Mouse (Mus musculus): ENCODE data around the gene Slc22a14. TPM values are rescaled to one million over a fixed set of nuclear protein-coding genes. Genes with fewer than 3 reads are reported as not detected.

Slc22a14 gene
- total RNA-seq, 2 experiments from 2014 or later, result not detected

- DNase-seq (ENCODE audit: low spot score in 2 of 2), result no peak
Observed at GRCm38 (mm10) chr9:119358058-119358429, 7.3 kb downstream of the Slc22a14 start.

DNA sequence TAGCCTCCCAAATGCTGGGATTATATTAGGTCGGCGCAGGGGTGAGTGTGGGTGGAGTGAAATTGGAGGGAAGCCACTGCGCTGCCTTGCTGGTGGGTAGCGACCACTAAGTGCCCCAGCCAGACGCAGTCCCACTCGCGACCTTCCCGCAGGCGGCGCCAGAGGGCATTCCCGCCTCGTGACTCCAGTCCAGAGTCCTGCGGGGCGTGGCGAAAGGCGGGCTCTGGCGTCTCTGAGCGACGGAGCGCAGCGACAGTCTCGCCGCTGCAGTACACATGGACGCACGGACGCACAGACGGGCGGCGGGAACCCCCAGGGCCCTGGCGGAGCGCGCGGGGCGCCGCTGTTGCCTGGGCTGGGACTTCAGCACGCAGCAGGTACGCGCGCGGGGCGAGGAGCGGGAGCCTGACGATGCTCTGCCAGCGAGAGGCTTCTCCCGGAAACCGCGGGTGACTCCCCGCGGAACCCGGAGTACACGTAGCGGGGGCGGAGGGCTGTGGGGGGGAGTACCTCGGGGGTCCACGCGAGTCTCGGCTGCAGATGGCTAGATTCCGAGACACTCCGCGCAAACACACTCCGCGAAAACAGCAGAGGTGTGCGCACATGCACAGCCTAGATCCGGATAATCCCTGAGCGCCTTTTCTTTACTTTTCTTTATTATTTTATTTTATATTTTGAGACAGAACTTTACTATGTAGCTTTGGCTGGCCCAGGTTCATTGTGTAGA lies 7.9 kb downstream of the Slc22a14 start, which contains the start of gene Xylb:
Xylb (plus strand) TSS at position 51 of the 727 bp plus-strand sequence.
- DNase-seq (ENCODE audit: low spot score in 2 of 2), result peak; percentile 90 to 94

DNA sequence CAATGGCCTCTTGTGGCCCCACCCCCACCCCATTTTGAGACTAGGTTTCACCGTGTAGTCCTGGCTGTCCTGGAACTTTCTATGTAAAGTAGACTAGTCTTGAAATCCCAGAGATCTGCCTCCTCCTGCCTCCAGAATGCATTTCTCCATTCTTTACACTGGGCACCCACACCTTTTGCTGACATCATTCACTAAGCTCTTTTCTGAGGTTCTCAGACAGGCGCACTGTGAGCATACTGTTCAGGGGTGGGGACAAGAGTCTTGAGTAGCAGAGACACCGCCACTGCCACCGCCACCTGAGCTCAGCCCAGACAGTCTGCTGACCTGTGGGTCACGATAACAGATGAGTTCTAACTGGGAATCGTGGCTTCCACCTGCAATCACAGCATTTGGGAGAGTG lies 9.4 kb downstream of the Slc22a14 start:
- DNase-seq (ENCODE audit: low spot score in 2 of 2), result no peak

GRCm38 (mm10) chr9:119353926-119354325 lies 11.4 kb downstream of the Slc22a14 start:
- no peak for DNase-seq (ENCODE audit: low spot score in 2 of 2)

DNA sequence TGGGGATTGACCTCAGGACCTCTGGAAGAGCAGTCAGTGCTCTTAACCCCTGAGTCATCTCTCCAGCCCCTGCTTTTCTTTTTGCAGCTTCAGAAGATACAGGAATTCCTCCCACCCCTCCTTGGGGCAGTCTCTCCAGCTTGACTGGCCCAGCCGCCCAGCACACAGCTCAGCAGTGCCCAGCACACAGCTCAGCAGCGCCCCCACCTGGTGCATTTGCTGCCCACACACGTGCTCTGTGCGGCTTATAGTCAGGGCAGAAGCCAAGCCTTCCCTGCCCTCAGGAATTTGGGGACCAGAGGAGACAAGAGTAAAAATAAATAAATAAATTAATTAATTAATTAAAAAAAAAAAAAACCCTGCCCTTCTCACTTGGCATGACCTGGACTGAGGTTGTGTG lies 13.3 kb downstream of the Slc22a14 start:
- peak; percentile 80 to 85 for DNase-seq (ENCODE audit: low spot score in 2 of 2)

- DNase-seq (ENCODE audit: low spot score in 2 of 2), result no peak
Observed at GRCm38 (mm10) chr9:119350947-119351705, 14.2 kb downstream of the Slc22a14 start.

DNA sequence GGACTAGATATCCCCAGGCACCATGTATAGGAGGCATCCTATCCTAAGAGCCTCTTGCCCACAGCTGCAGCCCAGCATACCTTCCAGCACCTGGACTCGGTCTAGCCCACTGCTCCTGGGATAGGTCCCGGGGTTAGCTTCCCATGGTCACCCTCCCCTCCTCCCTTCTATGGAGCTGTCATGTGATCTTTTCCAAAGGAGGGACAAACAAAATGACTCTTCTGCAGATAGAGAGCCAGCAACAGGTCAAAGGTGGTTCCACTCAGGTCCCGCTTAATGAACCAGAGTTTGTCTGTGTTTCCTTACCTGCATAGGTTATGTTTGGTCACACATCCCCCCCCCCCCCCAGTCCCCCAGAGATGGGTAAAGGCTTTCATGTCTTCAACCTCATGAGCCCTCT lies 14.8 kb downstream of the Slc22a14 start:
- DNase-seq (ENCODE audit: low spot score in 2 of 2), result no peak

DNA sequence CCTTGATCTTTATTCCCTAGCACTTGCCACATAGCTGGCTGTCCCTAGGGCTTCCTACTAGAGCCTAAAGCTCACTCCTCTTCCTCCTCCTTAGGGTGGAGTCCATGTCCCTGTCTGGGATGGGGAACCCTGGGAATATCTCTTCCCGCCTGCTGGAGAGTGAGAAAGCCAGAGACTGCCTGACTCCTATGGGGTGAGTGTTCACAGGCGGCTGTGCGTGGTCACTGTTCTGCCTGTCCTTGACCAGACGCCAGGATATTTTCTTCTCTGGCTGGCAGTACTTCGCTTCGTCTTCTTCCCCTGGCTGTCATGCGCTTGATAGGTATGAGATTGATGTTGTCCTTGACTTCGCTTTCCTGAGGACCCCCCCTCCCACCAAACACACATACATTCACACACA lies 19.0 kb downstream of the Slc22a14 start:
- no peak for DNase-seq (ENCODE audit: low spot score in 2 of 2)

- no peak for DNase-seq (ENCODE audit: low spot score in 2 of 2)
Observed at GRCm38 (mm10) chr9:119342728-119343127, 22.6 kb downstream of the Slc22a14 start.

DNA sequence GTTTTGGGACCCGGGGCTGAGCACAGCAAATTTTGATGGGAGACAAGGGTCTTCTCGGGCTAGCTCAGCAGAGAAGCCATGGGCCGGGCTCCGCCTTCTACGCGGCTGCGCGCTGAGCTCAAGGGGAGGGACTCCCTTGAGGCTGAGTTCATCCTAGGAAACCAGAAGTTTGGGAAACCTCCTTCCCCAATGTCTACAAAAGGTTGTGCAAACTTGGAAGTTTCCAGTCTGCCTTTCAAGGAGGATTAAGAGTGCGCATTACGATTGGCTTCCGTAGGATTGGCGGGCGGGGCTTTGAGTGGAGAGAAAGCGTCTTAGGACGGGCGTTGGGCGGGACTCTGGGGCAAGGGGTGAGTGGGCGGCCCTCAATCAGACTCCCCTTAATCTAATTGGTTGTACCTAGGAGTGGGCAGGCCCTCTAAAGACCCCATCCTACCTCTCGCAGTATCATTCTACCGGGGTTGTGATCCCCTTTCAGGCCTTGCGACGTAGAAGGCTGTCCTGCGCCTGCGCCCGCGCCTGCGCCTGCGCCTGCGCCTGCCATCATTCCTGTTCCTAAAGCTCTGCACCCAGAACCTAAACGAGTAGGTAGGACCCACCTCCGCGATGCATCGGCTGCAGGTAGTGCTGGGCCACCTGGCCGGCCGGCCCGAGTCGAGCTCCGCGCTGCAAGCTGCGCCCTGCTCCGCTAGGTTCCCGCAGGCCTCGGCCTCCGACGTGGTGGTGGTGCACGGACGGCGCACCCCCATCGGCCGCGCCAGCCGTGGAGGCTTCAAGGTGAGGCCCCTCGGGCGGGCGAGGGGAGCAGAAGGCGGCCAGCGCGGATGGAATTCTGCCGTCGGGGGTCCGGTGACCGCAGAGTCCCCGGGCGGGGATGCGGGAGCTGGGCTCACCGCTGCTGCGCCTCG lies 24.2 kb downstream of the Slc22a14 start, which contains the start of gene Myd88:
Myd88 (minus strand) TSS at position 503 of the 908 bp plus-strand sequence.
- peak; percentile 84 to 85 for DNase-seq (ENCODE audit: low spot score in 2 of 2)

GRCm38 (mm10) chr9:119340212-119340580 lies 25.2 kb downstream of the Slc22a14 start:
- DNase-seq (ENCODE audit: low spot score in 2 of 2), result peak in 1 of 2 experiments; percentile 18

- DNase-seq (ENCODE audit: low spot score in 2 of 2), result peak; percentile 66 to 75
Observed at GRCm38 (mm10) chr9:119339558-119340211, 25.7 kb downstream of the Slc22a14 start, which contains the start of gene Acaa1a. Gene Acaa1a (plus strand): TSS chr9:119339676.

GRCm38 (mm10) chr9:119339106-119339505 lies 26.2 kb downstream of the Slc22a14 start:
- no peak for DNase-seq (ENCODE audit: low spot score in 2 of 2)

DNA sequence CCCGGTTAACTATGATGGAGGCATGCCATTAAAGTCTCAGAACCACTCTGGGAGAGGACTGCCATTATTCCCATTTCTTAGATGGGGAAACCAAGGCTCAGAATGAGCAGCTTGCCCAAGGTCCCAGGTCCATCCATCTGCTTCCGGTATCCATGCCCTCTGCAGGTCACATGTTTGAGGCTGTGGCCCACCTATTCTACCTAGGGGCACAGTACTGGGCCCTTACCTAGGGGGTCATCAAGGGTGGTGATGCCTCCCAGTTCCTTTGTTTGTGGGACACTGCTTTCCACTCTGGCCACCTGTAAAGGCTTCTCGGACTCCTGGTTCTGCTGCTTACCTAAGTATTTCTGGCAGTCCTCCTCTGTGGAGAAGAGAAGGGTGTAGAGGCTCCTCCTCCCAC lies 27.0 kb downstream of the Slc22a14 start:
- no peak for DNase-seq (ENCODE audit: low spot score in 2 of 2)

- no peak for DNase-seq (ENCODE audit: low spot score in 2 of 2)
Observed at GRCm38 (mm10) chr9:119337842-119338241, 27.5 kb downstream of the Slc22a14 start.

GRCm38 (mm10) chr9:119335571-119335970 lies 29.8 kb downstream of the Slc22a14 start:
- no peak for DNase-seq (ENCODE audit: low spot score in 2 of 2)

DNA sequence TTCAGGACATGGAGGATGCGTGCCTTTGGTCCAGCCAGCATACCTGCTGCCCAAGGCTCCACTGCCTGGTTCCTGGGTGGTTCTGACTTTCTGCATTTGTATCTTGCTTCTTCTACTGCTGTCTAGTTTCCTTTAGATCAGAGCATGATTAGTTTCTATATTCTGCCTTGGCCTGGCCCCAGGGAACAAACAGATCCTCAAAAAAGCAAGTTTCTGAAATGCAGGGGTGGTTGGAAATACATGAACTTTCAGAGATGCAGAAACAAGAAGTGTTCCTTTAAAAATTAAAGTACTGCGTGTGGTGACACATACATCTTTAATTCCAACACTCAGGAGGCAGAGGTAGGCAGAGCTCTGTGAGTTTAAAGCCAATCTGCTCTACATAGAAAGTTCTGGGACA lies 30.5 kb downstream of the Slc22a14 start:
- DNase-seq (ENCODE audit: low spot score in 2 of 2), result no peak

DNA sequence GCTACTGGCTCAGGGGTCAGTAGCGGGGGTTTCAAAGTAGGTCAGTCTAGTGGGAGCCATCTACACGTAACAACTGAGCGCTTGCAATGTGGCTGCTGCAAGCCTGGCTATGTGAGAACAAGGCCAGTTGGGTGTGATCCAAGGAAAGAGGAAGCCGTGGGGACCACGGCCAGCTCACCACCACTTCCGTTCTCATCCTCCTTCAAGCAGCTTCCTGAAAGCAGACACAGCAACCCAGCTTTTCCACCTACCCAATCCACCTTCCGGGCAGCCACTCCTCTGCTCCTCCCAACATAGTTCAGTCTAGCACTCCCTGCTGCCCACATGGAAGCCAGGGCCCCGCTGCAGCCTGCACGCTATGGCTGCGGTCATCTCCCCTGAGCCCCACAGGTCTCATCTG lies 31.0 kb downstream of the Slc22a14 start:
- DNase-seq (ENCODE audit: low spot score in 2 of 2), result no peak

DNA sequence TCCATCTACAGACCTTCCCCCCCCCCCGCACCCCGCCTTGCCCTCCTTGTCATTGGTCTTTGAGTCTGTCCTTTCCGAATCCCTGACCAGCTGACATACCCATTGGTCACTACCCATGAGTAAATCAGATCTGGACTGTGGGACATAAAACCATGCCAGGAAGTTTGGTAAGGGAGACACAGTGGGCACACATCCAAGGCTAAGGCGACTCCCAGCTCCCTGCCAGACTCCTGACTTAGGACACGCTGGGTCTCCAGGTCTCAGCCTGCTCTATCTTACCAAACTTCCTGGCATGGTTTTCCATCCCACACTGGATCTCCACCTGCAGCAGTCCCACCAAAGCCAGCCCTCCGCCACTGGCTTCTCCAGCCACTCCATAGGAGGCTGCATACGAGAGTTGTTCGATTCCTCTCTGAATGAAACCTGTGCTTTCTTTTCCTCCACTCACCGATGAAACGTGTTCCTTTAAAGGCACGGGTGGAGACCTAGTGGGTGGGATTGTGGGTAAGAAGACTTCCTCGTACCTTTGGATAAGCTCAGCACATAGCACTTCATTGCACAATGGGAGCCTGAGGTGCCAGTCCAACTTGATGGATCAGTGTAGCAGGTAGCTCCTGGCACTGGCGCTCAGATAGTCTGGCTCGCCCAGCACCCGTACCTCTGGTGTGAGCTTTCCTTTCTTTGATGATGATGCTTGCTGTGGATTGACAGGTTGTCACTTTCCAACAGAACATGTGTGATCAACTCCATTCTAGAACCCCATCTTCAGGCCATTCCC lies 35.0 kb downstream of the Slc22a14 start:
- no peak for DNase-seq (ENCODE audit: low spot score in 2 of 2)

DNA sequence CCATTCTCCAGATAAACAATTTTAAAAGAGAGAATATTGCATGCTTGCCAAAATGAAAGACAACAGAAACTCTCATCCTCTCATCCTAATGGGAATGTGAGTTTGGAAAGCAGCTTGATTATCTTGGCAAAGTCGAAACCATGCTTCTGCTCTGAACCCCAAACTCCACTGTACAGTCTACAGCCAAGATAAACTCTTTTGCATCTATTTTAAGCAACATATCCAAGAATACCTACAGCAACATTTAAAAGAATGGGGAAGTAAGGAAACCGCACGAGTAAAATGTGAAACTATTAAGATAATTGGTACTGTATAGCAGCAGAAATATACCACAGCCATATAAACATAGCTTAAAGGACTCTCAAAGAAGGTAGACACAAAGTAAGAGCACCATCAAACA lies 36.9 kb downstream of the Slc22a14 start:
- DNase-seq (ENCODE audit: low spot score in 2 of 2), result no peak

Data from adrenal gland, adult 18-20 months (tissue).